Mouse (Mus musculus) left cerebral cortex, adult 18-20 months (tissue): ENCODE results near the gene Add3. TPM values are rescaled to one million over a fixed set of nuclear protein-coding genes. Genes with fewer than 3 reads are reported as not detected.

Source experiments
- DNase-seq, 2 experiments: peaks; one replicate each; pipeline ENCODE4 v3.0.0; 2021 to 2022; ENCODE audit warnings: low spot score in 2 of 2, mixed read lengths in 1 of 2
- total RNA-seq, 2 experiments: library from RNA; stranded (reverse); gene quantifications; 2 replicates each; pipeline ENCODE4 v1.2.3; 2021

Gene Add3
- total RNA-seq, 2 experiments from 2014 or later = 82.9 to 85.7 TPM

DNA sequence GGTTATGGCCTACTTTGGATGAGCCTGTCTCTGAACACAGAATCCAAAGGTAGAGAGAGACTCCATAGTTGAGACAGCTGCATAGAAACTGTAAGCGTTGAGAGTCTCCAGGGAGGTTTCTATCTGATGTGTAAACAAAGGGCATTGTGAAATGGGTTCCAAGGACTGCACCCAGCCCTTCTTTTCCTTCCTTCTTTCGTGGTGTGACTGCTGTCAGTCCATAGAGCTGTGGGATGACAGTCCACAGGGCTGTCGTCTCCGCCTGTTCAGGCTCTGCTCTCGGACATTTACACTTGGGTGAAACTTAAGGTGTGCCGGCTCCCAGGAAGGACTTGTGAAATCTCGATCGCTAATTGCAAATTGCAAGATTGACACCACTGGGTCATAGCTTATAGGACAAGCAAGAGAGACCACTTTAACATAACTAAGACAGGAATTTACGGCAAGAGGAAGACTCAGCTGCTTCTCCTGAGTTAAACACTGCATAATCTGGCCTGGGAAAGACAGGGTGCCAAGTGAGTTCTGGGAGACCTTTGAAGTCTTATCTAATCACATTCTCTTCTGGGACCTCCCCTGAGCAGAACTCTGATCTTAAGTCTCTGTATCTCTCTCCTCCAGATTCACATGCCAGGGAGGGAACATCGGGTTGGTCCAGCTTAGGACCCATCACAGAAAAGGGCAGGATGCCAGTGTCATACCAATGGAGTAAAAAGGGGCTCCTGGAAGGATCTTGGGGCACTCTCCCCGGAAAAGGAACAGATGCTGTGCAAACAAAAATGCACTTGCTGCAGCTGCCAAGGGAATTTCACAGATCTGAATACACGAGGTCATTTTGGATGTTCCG, 11.5 kb upstream of the Add3 start:
- no peak for DNase-seq

DNA sequence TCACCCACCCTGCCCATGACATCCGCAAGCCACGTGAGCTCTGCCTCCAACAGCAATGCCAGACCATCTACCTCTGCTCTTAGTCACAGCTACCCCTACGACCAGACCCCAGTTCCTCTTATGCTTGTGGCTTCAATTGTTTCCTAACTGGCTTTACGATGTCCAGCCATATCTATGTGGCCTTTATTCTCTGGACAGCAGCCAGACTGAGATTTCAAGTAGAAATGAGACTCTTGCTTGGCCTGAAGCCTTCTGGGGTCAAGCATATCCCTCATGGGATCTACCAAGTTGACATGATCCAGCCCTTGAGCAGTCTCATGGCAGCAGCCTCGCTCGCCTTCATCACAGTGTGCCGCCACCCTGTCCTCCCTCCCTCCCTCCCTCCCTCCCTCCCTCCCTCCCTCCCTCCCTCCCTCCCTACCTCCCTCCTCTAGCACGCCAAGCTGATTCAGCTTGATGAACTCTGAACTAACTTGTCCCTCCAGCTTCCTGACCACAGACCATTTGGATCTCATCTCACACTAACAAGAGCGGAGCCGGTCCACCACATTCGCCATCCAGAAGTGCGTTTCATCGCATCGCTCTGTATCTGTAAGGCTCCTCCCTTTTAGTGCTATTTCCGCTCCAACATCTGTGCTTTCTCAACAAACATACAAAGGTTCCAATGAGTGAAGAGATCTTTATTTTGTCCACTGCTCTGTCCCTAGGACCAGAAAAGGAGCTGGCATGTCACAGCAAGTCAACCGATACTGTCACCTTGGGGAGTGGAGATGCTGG, 9.7 kb upstream of the Add3 start:
- DNase-seq = no peak

DNA sequence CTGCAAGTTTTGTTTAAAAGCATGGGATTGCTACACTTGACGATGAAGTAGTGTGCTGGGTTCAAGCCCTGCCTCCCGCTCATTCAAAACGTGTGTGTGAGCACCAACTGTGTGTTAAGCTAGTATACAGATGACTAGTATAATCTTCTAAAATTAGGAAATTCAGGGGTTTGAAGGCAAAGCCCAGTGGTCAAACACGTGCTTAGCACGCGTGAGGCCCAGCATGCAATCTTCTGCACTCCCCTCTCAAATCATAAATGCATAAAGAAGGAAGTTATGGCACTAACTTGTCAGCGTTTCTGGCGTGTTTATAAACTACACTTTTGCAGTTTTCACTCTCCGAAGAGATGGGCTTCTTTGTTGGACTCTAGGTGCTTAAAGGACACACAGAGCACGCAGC, 7.8 kb upstream of the Add3 start:
- DNase-seq = no peak

DNA sequence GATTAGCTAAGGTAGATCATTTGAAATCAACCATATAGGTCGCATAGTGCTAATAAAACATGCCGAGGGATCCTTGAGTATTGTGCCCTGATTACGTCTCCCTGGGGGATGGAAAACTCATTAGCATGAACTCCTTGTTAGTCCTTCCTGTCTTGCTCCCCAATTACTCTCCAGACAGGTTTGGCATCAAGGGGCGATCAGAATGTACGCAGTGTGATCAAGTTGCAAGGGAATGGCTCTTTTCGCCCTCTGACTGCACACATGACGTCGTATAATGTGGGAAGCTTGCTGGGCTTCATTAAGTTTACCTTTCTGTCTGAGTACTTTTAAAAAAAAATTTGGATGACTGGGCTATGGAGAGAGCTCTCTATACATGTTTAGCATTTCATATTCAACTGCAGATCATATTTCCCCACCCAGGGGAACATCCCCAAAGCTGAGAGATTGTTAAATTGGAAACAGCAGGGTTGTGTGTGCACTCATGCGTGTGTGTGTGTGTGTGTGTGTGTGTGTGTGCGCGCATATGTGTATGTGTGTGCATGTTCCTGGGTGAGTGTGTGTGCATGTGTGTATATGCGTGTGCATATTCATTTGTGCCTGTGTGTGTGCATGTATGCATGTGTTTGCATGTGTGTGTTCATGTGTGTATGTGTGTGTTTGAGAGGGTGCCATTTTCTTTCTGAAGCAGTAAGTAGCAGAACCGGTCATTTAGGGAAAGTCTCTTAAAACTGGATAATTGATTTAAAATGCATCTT, 3.7 kb upstream of the Add3 start:
- DNase-seq = no peak

DNA sequence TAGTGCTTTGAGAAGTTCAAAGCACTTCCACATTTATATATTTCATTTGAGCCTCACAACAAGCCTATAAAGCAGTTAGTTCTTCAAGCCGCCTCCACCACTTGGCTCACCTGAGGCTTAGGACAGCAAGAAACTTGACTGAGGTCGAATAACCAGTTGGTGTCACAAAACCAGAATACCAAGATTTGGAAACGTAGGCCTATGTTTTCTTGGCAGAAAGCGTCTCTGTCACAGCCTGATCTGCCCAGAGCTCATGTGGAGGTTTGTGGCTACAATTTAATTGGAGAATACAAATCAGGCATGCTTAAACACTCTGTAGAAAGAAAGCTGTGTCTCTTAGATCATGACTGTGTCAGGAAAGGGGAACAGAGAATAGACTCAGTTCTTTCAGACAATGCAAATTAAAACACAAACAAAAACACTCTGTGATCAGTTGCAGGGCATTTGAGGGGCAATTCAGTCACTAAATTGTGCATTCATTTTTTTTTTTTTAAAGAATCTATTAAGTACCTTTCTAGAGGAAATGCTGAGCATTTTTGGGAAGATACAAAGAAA, 3.0 kb upstream of the Add3 start:
- DNase-seq = no peak

DNA sequence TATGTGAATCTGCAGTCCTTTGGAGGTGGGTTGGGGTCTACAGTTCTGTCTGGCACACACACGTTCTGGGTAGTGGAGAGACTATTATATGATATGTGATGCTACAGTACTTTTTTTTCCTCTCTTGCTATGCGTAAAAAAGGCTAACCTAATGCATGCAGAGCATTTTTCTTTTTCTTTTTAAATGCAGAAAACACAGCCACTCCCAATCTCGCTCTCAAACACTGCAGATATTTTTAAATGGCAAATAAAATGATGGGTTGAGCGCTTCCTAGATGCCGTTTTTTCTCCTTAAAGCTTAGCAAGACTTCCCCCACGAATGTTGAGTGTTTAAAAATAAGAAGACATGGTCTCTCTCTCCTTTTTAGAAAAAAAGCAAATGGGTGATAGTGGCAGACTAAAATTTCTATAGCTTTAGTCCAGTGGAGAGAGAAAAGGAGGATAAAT, 584 bp downstream of the Add3 start:
- no peak for DNase-seq

DNA sequence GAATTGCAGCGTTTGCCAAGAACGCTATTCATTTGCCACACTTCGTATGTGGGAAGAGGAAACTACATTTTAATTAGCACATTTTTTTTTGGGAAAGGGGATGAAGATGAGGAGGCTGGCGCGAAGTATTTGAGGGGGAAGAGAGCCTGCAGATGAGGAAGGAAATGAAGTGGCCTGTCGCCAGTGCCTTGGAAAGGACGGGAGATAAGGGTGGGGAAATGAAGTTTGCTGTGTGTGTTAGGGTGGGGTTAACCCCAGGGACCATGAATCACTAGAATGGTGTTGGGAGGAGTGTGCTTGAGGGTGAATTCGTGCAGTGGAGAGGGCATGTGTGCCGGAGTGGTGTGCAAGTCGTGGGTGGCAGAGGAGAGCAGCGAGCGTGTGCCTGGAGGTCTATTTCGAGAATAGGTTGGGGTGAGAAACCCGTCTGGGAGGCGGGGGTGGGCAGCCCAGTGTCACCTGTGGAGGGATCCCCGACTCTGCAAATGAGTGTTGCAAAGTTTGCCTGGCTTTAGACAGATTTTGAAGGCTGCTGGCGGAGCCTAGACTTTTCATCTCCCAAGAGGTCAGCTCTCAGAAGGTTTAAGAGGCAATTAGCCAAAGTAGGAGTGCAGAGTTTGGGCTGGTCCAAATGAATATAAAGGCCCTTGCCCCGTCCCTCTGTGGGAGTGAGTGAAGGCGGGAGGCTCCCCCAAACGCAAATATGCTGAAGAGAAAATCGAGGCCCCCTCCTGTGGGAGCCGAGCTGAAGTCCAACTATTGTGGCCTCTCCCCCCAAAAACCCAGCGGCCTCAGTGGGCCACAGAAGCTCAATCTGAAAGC, 1.2 kb downstream of the Add3 start:
- peak; percentile 47 to 70 for DNase-seq

DNA sequence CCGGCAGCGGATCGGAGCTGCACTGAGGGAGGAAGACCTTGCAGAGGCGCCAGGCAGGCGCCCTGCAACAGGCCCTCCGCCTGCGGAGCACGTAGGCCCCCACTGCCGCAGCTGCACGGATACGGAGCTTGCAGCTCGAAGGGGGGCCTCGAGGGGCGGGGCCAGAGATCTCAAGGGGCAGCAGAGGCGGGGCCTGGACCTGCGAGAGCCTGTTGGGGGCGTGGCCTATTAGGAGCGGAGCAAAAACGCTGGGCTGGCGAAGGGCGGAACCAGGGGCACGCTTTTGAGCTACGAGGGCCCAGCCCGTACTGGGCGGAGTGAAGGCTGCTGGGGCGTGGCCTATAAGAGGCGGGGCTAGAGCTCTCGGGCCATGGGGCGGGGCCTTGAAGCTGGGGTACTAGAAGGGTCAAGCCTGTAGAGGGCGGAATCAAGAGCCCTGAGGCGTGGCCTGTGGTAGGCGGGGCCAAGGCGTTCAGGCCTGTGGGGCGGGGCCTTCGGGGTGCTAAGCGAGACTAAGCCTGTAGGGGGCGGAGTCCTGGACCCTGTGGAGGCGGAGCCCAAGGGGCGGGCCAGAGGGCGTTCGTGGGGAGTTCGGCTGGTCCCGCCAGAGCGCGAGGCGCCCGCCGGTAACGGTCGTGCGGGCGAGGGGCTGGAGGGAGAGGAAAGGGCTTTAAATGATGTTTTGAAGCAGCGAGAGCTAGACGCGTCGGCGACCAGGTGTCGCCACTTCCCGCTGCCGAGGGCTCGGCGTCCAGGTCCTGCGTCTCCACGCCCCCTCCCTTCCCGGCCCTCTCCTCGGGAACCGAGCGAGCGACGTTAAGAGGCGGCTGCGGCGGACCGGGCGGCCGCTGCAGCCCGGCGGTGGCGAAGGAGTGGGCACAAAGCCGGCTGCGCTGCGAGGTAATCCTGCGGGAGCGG, 2.2 kb downstream of the Add3 start:
- DNase-seq = peak; percentile 97 to 98

DNA sequence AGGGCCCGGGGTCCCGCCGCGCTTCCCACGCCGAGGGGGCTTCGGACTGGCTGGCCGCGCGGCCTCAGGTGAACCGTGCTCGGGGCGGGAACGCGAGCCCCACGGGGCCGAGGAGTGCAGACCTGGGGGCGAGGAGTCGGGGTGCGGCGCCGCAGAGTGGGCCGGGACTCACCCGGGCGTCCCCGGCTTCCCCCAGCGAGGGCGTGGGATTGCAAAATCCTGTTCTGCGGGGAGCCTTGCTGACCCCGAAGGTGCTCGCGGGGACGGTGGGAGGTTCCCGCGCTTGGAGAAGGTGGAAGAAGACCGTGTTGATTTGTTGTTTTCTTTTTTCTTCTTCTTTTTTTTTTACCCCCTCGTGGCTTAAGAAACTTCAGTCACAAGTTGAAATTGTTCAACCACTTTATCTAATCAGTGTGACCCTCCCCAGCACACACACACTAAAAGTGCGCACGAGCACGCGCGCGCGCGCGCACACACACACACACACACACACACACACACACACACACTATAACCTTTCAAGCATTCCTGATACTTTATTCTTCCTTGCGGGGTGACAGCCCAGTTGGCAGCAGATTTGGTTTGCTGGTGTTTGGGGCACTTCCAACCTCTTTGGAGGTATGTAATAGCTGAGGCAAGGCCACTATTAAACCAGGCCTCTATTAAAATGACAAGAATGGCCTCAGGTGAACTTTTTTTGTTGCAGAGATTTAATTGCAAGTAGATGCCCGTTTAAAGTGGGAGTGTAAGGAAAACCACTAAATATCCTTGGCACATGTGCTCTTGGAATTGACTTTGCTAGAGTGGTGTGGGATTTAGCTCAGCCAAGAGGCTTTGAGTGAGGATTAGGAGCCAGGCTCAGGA, 3.1 kb downstream of the Add3 start:
- DNase-seq = no peak

DNA sequence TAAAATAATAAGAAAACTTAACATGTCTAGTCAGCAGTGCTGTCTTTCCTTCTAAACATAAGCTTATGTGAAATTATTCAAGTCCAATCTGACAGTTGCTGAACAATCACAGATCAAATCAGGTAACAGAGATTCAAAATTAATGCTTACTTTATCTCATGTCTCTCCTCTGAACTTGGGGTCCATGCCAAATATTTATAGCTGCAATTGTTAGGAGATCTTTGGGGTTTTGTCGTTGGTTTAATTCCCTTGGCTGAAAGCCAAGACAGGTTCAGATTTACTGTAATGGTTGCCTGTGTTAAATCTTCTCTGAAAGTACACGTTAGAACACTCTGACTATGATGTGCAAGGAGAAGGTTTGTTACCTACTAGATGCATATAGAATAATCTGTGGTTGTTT, 4.8 kb downstream of the Add3 start:
- no peak for DNase-seq

DNA sequence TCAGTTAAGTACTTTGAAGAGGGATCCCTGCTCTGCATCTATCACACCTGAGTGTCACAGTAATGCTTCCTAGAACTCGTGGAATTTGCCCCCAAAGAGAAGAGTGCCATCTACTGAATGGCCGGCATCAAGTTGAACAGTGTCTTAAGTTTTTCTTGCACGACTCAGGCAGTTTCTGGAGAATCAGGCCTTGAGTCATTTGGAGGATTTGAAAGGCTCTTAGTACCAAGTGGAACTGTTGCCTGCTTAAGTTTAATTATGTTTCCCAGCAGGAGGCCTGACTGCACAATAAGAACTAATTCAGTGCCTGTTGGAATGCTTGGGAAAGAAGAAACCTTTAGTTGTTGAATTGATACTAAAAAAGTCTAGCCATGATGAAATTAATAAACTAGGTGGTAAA, 9.1 kb downstream of the Add3 start:
- DNase-seq = no peak

DNA sequence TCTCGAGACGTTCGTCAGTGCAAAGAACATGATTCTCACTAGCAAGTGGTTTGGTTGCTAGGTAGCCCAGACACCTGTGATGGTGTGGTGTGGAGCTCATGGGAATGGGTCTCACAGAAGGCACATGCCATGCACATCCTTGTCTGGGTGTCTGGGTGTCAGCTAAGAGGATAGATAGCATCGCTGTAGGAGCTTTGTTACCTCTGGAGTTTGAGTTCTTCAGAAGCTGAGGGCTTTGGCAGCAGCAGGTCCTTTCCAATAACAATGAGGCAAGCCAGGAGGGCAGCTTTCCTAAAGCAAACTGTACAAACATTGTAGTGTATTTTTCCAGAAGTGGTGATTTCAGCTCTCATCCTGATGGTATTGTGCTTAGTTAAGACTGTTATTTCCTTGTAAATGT, 12.2 kb downstream of the Add3 start:
- no peak for DNase-seq

DNA sequence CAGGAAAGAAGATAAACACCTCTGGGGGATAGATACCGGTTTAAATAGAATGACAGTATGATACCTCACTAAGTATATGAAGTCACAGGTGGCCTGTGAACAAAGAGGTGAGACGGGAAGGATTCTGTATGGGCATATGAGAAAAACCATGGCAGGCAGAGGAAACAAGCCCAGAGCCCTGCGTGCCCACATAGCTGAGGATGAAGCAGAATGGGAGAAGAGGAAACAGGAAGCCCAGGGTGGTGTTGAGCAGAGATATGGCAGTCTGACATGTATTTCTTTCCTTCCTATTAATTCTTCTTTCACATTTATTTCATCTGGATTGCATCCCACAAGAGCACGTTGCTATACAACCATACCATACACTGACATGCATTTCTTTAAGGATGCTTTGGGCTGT, 12.9 kb downstream of the Add3 start:
- no peak for DNase-seq

DNA sequence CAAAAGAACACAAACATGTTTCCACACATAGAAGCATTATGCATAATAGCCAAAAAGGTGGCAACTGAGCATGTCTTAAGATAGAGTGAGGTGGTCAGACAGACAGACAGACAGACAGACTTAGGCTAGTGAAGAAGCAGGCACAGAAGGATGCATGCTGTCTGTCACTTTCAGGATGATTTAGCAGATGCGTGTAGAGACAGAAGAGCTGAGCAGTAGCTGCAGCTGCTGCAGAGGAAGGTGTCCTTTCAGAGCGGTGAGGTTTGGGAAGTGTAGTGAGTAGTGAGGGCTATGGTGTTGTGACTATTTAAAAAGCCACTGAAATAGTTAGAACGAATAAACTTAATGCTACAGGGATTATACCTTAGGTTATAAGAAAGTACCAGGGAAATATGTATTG, 13.9 kb downstream of the Add3 start:
- no peak for DNase-seq

DNA sequence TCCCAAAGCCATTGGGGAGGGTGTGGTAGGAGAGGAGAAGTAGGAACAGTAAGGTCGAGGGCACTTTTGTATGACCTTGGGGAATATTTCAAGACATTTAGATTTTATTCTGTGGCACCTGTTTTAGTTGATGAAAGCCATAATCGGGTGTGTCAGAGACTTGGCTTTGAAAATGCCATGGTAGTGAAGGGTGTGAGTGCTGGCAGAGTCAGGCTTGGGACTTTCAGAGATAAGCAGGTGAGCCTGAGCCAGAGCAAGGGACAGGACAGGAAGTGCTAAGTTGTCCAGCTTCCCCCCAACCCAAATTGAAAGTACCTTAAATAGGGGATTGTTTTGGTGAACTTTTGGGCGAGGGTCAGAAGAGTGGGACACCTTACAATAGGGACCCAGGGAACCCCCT, 16.1 kb downstream of the Add3 start:
- no peak for DNase-seq

DNA sequence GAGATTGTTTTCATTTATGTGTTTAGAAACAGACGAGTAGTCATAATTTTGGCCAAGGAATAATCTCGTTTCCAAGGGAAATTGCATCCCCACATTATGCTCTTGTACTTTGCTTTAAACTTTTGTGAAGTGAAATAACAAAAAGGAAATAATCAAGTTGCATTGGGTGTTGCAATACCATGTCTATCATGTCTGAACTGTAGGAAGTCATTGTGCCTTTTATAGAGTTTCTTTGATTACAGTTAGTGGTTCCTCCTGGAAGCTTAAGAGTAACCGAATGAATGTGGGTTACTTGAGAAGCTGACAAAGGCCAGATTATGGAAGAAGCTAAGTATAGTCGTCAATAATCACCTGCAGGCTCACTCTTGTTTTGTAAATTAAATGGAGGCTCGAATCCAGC, 16.9 kb downstream of the Add3 start:
- no peak for DNase-seq

DNA sequence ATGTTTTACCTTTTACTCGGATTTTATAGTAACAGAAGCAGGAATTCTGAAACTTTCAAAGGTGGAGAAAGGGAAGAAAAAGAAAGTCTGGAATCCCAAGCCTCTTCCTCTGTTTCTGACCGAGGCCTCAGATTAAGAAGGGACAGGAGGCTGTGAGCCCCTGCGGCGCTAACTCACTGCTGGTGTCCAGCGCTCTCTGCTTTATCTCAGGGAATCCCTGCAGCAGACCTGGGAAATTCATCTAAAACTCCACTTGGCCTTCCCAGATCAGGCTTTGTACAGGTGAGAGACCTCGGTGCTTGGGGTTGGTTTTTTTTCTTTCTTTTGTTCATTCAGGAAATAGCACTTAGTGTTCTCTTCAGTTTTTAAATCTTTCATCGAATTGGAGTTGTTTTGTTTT, 19.1 kb downstream of the Add3 start:
- DNase-seq = no peak

DNA sequence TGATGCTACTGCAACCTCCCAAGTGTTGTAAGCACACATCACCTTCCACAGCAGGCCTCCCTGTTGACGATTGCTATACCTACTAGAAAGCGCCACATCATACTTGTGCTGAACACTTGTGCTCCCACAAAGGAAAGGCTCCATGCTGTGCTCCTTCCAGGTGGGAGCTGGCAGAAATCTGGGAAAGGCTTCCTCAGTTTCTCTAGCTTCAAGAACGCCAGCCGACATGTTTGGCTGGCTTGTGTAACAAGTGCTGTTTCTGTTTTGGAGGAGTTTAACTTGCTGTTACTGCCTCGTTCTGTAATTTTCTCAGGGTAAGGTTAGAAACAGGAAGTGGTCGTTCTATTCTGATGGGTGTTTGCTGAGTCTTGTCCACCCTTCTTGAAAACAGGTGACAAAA, 22.7 kb downstream of the Add3 start:
- no peak for DNase-seq

DNA sequence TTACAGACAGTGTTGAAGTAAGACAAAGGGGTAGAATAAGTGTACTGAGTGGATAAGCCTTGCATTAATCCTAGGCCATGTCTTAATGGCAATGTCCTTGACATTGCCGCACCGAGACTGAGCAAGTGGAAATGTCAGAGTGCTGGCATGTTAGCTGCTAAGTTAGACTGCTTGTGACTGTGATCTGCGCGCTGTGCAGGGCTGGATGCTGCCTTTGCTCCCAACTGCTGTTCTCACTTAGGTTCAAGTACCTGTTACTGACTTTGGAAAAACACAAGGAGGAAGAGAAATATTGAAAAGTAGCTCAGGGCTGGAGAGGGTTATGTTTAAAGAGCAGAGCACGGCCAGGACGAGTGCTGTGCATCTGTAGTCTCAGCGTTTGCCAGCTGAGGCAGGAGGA, 24.4 kb downstream of the Add3 start:
- DNase-seq = no peak
